Mouse (Mus musculus): ENCODE measurements around the gene BC029722.

BC029722 gene

GRCm38 (mm10) chr2:155819392-155819448, at the start of gene BC029722:
TSS of gene BC029722 (minus strand) at chr2:155819426.
- DNase-seq (ENCODE audit: low read depth), result no peak

DNA sequence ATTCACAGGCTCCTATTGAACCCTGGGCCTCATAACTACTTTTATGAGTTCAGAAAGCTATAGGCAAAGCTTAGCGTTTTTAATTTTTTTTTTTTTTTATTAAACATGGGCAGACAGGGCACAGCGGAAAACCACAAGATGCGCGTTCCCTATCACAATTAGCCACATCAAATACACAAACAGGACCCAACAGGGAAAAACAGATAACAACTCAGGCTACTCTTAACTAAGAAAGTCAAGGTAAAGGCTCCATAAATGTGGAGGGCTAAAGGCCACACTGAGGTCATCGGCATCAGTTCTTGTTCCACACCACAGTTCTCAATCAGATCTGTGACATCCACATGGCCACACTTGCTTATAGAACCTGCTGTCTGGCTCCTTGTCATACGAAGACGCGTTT, 49.1 kb upstream of the BC029722 start:
- no peak for DNase-seq (ENCODE audit: low read depth)

GRCm38 (mm10) chr2:155863301-155863867, 44.2 kb upstream of the BC029722 start:
- DNase-seq (ENCODE audit: low read depth), result no peak

- no peak for DNase-seq (ENCODE audit: low read depth)
Observed at GRCm38 (mm10) chr2:155862573-155863300, 43.5 kb upstream of the BC029722 start.

DNA sequence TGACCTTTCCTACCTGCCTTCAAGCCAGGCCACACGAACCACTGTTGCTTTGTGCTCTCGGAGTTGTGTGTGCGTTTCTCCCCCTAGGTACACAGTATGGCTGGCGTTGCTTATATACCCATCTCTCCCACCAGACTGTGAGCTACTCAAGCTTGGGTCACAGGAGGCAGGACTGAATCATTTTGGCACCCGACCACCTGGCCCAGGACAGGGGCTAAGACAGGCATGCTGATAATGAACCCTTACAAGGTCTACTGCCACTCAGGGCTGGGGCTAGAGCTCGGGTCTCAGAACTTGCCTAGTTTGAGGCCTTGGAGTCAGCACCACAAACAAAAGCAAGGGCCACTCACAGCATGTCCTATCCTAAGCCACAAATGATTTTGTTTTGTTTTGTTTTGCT, 42.4 kb upstream of the BC029722 start:
- DNase-seq (ENCODE audit: low read depth), result no peak

DNA sequence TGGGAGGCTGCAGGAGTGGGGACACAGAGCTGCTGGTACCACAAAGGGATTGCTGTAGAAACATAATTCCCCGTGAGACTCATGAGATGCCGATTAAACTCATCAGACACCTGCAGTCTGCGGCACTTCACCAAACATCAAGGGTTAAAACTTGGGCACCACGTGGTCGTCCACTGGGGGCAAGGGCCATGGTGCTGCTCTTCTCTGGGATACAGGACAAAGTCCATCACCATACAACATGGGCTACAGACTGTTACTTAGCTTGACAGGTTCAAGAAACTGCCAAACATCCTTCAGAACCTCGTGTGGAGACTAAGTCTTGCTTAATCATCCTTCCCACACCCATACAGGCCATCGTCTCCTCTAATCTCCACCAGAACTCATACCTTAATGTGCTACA, 40.9 kb upstream of the BC029722 start:
- no peak for DNase-seq (ENCODE audit: low read depth)

- DNase-seq (ENCODE audit: low read depth), result no peak
Observed at GRCm38 (mm10) chr2:155852536-155852935, 33.3 kb upstream of the BC029722 start.

DNA sequence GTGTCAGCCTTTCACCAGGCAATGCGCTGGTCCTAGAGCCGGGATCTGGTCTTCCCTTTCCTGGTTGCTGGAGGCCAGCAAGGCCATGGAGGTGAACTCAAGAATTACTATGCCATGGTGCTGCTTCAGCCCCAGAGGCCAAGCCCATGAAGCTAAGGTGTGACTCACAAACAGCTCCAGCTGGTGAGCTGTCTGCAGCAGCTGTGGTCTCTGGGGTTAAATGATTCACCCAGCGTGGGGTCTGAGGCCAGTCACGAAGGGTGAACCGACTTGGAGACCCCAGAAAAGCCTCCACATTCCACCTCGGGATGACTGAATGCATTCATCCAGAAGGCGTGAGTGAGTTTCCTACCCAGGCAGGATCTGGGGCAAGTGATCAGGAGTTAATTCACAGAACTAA, 30.9 kb upstream of the BC029722 start:
- DNase-seq (ENCODE audit: low read depth), result no peak

DNA sequence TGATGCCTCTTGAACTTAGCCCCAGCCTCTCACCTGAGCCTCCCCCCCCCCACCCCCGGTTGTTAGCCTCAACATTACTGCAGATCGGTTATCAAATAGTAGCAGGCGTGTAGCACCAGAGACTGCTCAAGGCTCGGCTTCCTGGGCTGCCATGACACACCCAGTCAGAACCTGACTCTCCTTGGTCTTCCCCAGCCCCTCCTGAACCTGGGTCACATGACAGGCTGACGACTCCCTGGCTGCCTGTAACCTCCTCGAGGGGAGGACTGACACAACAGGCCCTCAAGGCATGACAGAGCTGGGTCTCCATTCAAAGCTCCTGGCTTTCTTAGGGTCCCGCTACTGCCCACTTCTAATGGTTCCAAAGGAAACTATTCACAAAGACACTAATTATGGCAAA, 30.2 kb upstream of the BC029722 start:
- no peak for DNase-seq (ENCODE audit: low read depth)

GRCm38 (mm10) chr2:155848291-155848690, 29.1 kb upstream of the BC029722 start:
- DNase-seq (ENCODE audit: low read depth), result peak; percentile 82

DNA sequence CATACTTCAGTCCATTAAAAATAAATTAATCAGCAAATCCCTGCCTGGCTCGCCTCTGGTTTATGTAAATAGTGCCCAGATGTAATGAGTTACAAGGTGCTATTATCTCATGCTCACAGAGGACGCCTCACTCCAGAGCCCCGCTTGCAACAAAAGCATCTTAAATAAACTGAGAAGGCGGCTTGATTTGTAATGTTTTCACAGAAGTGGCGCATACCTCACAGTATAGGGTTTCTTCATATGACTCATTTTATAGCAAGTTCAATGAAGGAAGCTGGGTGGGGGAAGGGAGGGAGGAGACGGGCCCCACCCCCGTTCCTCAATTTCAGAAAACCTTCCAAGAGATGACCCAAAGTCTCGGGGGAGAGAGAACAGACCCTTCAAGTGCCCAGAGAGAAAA, 27.7 kb upstream of the BC029722 start:
- DNase-seq (ENCODE audit: low read depth), result no peak

GRCm38 (mm10) chr2:155838961-155839360, 19.7 kb upstream of the BC029722 start:
- no peak for DNase-seq (ENCODE audit: low read depth)

- DNase-seq (ENCODE audit: low read depth), result no peak
Observed at GRCm38 (mm10) chr2:155837961-155838360, 18.7 kb upstream of the BC029722 start.

DNA sequence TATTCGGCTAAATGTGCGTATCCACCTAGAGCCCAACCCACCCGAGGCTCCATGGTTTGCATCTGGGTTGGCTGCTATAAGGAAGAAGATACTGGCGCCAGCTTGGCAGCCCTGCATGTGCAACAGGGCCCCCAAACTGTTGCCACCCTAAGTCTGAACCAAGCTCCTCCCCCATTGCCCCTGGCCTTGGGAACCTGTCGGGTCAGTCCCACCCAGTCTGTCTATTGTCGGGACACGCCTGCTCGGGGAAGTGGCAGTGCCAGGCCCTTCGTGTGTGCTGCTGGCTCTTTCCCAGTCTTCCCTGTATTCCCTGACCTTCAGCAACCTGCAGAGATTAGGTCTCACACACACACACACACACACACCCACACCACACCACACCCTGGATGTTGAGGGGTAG, 15.5 kb upstream of the BC029722 start, which contains the start of gene Fam83c:
Fam83c (minus strand) TSS at position 123 of the 400 bp plus-strand sequence.
- no peak for DNase-seq (ENCODE audit: low read depth)

GRCm38 (mm10) chr2:155832087-155832486, 12.9 kb upstream of the BC029722 start:
- DNase-seq (ENCODE audit: low read depth), result peak; percentile 43

GRCm38 (mm10) chr2:155831302-155831701, 12.1 kb upstream of the BC029722 start:
- peak; percentile 65 for DNase-seq (ENCODE audit: low read depth)

GRCm38 (mm10) chr2:155830841-155831240, 11.6 kb upstream of the BC029722 start:
- no peak for DNase-seq (ENCODE audit: low read depth)

DNA sequence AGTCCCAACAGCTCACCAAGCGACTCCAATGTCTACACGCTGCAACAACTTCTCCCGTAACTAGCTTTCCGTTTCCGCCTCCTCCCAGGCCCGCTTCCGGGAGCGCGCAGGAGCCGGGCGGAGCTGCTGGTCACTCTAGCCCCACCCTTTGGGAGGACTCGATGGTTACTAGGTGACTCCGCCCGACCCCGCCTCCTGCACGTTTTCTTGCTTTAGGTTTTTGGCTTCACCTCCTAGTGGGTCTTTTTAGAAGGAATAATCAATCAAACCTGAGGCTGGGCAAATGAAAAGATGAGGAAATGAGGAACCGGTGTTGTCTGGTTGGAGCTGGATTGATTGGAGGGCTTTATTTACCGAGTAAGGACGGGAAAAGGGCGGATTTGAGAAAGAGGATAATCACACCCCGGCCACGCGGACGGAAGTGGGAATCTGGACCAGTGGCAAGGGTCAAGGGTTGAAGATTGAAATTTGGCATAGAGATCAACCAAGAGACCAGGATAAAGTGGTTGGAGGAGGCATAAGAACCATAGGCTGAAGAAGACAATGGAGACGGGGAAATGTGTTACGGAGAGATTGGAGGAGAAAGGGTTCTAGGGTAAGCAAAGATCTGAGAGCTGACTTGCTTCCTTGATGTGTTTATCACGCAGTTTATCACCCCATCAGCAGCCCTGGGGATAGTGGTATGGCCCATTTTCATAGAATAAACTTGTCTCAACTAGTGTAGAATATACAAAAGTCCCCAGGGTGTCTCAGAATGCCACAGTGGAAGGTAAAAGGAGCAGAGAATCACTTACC, 7.6 kb upstream of the BC029722 start, which contains the start of gene Eif6:
Eif6 (minus strand) TSS at position 296 of the 795 bp plus-strand sequence.
- DNase-seq (ENCODE audit: low read depth), result peak; percentile 95

DNA sequence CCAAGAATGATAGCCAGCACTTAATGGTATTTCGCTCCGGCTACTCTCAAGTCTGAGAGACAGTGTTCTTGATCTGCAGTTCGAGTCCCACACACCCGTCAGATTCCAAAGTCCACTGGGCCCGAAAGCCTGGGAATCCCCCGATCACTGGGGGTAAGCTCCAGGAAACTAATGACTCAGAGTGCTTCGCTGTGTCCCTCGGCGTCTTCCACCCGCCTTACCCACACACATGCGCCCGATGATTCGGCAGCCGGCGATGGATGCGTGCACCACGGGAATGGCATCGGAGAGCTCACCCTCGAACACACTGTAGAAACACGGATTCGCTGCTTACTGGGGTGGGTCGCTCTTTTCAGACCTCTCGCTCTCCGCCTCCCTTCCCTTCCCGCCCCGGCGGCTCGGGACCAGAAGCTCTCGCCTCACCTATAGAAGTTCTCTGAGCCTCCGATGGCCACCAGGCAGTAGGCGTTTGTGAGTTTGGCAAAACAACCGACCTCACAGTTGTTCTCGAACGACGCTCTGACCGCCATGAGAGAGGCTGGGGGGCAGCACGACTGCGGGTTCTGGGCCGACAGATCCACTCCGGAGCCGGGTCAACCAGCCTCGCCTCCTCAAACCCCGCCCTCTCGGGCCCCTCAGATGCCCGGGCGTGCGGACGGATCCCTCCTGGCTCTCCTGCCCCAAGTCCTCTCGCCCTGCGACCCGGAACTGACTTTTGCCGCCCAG, 6.8 kb upstream of the BC029722 start:
- DNase-seq (ENCODE audit: low read depth), result peak; percentile 57

DNA sequence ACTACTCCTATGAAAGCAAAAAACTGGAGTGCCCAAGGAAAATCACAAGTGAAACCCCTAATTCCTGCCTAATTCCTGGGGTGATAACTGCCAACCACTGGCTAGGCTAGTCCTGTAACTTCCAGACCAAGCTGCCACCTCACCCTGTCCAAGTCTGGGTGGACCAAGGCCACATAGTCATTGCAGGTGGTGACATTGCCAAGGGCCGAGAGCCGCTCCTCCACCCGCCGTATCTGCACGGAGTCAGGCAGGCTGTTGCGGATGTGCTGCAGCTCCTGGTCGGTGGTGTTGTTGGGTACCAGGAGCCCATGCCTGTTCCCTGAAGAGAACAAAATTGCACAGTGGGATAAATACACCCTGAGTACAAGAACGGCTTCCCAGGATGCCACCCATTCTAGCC, 4.5 kb upstream of the BC029722 start:
- DNase-seq (ENCODE audit: low read depth), result no peak

DNA sequence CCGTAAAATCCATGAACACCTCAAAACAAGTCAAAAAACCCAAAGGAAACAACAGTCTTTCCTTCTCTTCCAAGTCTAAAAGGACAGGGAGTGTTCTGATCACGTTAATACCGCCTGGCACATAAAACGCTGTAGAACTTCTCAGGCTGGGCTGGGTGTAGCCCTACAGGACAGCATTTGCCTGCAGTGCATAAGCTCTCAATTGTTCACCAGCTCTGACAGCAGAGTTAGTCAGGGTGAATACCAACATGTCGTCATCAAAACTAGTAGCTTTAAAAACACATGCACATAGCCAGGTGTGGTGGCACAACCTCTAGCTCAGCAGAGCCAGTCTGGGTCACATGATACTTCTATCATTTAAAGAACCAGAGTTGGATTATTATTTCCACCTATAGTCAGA, 1.6 kb upstream of the BC029722 start:
- DNase-seq (ENCODE audit: low read depth), result no peak

DNA sequence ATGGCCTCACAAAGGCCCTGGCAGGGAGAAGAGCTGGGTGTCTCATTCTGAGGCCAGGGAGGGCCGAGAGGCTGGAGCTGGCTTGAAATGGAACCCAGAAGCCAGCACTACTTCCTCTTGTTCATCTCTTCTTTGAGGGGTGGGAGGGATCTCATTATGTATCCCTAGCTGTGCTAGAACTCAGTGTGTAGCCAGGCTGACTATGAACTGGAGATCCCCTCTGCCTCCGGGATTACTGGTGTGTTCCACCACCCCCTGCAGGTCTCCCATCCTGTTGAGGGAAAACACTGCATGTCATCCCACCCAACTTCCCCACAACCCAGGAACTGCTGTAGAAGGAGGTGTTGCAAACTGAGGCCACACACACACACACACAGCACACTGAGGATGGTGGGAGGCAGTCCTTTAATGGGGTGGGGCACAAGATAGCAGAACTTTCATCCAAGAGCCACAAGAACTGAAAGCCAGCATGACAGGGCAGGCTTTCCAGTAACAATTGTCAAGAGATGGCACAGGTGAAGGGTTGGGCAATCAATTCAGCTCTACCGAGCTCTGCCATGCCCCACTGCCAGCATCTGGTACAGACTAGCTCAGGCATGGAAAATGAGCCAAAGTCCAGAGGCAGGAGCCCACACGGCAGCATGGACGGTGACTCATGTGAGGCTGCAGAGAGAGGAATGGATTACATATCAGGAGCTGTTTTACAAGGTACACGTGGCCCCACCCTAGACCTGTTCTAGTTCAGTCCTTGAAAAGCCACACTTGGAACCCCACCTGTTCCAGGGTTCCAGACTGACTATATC, 424 bp upstream of the BC029722 start:
- peak; percentile 42 for DNase-seq (ENCODE audit: low read depth)

Measured in 416B (cell line).